Mouse (Mus musculus) neutrophil, adult 65 days (primary cell): Measurements from ENCODE around the gene Mettl6. TPM values are rescaled to one million over a fixed set of nuclear protein-coding genes. Genes with fewer than 3 reads are reported as not detected.

ENCODE experiments used
- total RNA-seq: library from RNA; stranded (reverse); gene quantifications from 2 replicates; pipeline ENCODE4 v1.2.4, GENCODE M21; 2023

Gene Mettl6
- total RNA-seq: 67.6 and 85.9 TPM in 2 replicates

GRCm38 (mm10) chr14:31494975-31495455 is at the start of gene Mettl6:
Mettl6 (minus strand) TSS chr14:31495040.

GRCm38 (mm10) chr14:31494349-31494974 is 378 bp downstream of the Mettl6 start, which contains the start of gene Eaf1:
Eaf1 (plus strand) TSS chr14:31494399.

GRCm38 (mm10) chr14:31435930-31436693 is 58.7 kb downstream of the Mettl6 start, which contains the start of gene Sh3bp5:
Sh3bp5 (minus strand) TSS chr14:31436078.

Other genes with a start within 250 kb of the Mettl6 start
- 4.2 and 5.3 TPM in 2 replicates for gene Phf7, start 243.7 kb downstream of the Mettl6 start, total RNA-seq
- gene Bap1, start 243.6 kb downstream of the Mettl6 start, total RNA-seq: 80.9 and 101 TPM in 2 replicates
- gene Dnah1, start 171.1 kb downstream of the Mettl6 start, total RNA-seq: not detected in 2 replicates
- 23.6 and 31.5 TPM in 2 replicates for gene Capn7, start 158.4 kb downstream of the Mettl6 start, total RNA-seq
- 116 and 118 TPM in 2 replicates for gene Sh3bp5, start 59.0 kb downstream of the Mettl6 start, total RNA-seq
- 50.2 and 62.8 TPM in 2 replicates for gene Eaf1, start 641 bp downstream of the Mettl6 start, total RNA-seq
- gene Colq, start 96.3 kb upstream of the Mettl6 start, total RNA-seq: not detected in 2 replicates
- gene Gm49387, start 145.8 kb upstream of the Mettl6 start, total RNA-seq: not detected in 2 replicates
- 6.5 and 8.1 TPM in 2 replicates for gene Btd, start 146.0 kb upstream of the Mettl6 start, total RNA-seq
- gene Hacl1, start 146.2 kb upstream of the Mettl6 start, total RNA-seq: 7.1 and 8.9 TPM in 2 replicates